20 mouse cellular contexts compared by ENCODE assay signal in genomic region chrX:142716014-142716413, GRCm38 (mm10).
"Had no signal": no experiment of that assay in that cellular context is flagged by ENCODE, and none has a peak within 500 bp of the region (broad histone marks: within the 10 kb centered on the region; RNA-seq: fewer than 3 reads in every experiment).

No protein-coding gene starts in this region.

- H3K36me3 ChIP-seq: limb, embryonic 13.5 days; stomach, embryonic 15.5 days had no signal

- H3K4me3 ChIP-seq: limb, embryonic 10.5 days; limb, embryonic 13.5 days; liver, embryonic 12.5 days; liver, embryonic 15.5 days; stomach, embryonic 15.5 days had no signal

- H3K9me3 ChIP-seq: limb, embryonic 10.5 days; limb, embryonic 13.5 days; liver, embryonic 12.5 days; liver, embryonic 15.5 days; stomach, embryonic 15.5 days had no signal

- H3K27me3 ChIP-seq: liver, embryonic 12.5 days; liver, embryonic 15.5 days; stomach, embryonic 15.5 days had no signal

- H3K9ac ChIP-seq: limb, embryonic 13.5 days; liver, embryonic 12.5 days; liver, embryonic 15.5 days; stomach, embryonic 15.5 days had no signal

- DNase-seq: kidney, adult 18-20 months; kidney, adult 9 months; kidney, postnatal 14 days; kidney, postnatal 4 days; liver; lung, adult 2 months; lung, postnatal 14 days; lung, postnatal 4 days; midbrain, embryonic 14.5 days; right cerebral cortex, adult 18-20 months; right cerebral cortex, postnatal 14 days; right cerebral cortex, postnatal 4 days; thymus, postnatal 14 days; thymus, postnatal 4 days had no signal

- H3K27ac ChIP-seq: limb, embryonic 10.5 days; limb, embryonic 13.5 days; liver, embryonic 12.5 days; liver, embryonic 15.5 days; stomach, embryonic 15.5 days had no signal

- H3K4me1 ChIP-seq: limb, embryonic 10.5 days; limb, embryonic 13.5 days; liver, embryonic 12.5 days; liver, embryonic 15.5 days; stomach, embryonic 15.5 days had no signal

- H3K4me2 ChIP-seq: limb, embryonic 13.5 days; liver, embryonic 12.5 days; liver, embryonic 15.5 days; midbrain, embryonic 11.5 days; stomach, embryonic 15.5 days had no signal

- ATAC-seq: liver, embryonic 12.5 days had no signal
